Mouse (Mus musculus) left cerebral cortex, postnatal 25 days (tissue): ENCODE results near the gene Ccdc144b. TPM values are rescaled to one million over a fixed set of nuclear protein-coding genes. Genes with fewer than 3 reads are reported as not detected.

ENCODE experiments used
- DNase-seq, 2 experiments: peaks; one replicate each; pipeline ENCODE4 v3.0.0; 2022; ENCODE audit warnings: low spot score in 2 of 2, mixed read lengths in 1 of 2
- intact Hi-C: fragments of 180-260 bp; cut with DNase I; formaldehyde crosslinking; loops from one replicate; pipeline ENCODE4 v1.15.1; 2025
- total RNA-seq, 2 experiments: library from RNA; stranded (reverse); gene quantifications; 2 replicates each; pipeline ENCODE4 v1.2.3; 2021

Gene Ccdc144b
- total RNA-seq, 2 experiments from 2014 or later: not detected

DNA sequence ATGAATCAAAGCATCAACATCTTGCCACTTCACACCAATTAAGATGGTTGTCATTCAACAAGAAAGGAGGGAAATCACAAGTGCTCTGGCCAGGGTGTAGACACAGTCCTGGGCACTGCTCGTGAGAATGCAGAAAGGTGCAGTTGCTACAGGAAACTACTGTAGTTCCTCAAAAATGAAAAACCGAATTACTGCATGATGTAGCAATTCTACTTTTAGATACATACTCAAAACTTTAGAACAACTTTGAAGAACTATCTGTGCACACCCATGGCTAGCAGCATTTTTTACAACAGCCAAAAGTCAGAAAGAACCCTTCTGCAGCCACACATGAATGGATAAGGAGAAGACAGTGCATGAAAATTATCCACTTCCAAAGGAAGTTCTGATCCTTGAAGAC, 86.9 kb downstream of the Ccdc144b start:
- intact Hi-C loops: no loop called here
- no peak for DNase-seq

DNA sequence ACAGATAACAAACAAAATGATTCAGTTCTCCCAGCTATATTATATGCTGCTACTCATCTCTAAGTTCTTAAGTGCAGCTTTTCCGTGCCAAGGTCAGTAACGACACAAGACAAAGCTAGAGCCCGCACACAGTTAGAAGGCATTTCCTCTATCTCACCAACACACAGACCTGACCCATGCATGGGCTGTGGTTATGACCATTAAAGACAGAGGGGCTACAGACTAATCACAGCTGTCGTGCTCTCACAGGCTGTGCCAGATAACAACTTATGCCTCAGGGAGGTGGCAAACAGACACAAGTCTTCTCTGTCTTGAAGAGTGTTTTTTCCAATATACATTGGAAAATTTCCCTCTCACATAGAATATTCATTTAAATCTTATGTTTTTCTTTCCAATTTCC, 88.4 kb downstream of the Ccdc144b start:
- intact Hi-C loops: no loop called here
- no peak for DNase-seq

GRCm38 (mm10) chr3:35963921-35964320, 89.4 kb downstream of the Ccdc144b start:
- intact Hi-C loops: no loop called here
- no peak for DNase-seq

- intact Hi-C loops: no loop called here
- DNase-seq: no peak
These were observed 89.9 kb downstream of the Ccdc144b start for GRCm38 (mm10) chr3:35963401-35963800.

DNA sequence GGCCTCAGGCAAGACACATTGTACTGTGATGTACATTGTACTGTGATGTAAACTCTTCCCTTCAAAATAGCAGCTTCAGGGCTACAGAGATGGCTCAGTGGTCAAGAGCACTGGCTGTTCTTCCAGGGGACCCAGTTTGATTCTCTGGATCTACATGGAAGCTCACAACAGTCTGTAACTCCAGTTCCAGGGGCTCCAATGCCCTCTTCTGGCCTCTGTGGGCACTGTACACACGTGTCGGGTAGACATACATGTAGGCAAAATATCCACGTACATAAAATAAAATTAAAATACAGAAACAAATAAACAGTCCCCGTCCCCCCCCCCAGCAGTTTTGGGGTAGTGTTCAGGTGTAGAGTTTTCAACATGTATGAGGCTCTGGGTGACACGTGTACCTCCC, 90.4 kb downstream of the Ccdc144b start:
- intact Hi-C loops: no loop called here
- DNase-seq: no peak

Other genes with a start within 250 kb of the Ccdc144b start
- 10 to 100 TPM; 71.0 to 77.6 TPM for gene Dcun1d1, start 116.1 kb downstream of the Ccdc144b start, total RNA-seq
- gene Mccc1, start 52.9 kb downstream of the Ccdc144b start, total RNA-seq: 10 to 100 TPM; 29.7 to 37.9 TPM
- 10 to 100 TPM; 45.1 to 49.6 TPM for gene Acad9, start 12.4 kb upstream of the Ccdc144b start, total RNA-seq
- 10 to 100 TPM; 16.9 to 17.2 TPM for gene D3Ertd254e, start 97.5 kb upstream of the Ccdc144b start, total RNA-seq
- 1 to 10 TPM; 5.4 to 6.7 TPM for gene Qrfpr, start 168.8 kb upstream of the Ccdc144b start, total RNA-seq